Mouse (Mus musculus): ENCODE data around the gene Glrx3. TPM values are rescaled to one million over a fixed set of nuclear protein-coding genes. Genes with fewer than 3 reads are reported as not detected.

Glrx3 gene
- total and polyA plus RNA-seq, 3 experiments: 182 to 372 (median 279) TPM

DNA sequence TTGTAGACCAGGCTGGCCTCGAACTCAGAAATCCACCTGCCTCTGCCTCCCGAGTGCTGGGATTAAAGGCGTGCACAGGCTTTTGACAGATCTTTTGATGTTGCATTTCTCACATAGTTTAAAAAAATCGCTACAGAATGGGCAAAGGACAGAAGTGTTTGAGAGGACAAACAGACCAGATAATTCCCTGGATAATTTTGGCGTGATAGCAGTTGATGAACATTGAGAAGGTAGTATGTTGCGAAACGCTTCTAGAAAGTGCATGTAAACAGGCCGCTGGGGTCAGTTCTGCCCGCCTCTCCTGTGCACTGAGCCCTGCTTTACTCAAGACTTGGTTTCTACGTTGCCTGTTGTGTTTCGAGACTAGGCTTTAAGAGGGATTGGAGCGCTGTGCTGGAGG lies 7.9 kb downstream of the Glrx3 start:
- H3K27me3 ChIP-seq (replicated peaks): no peaks in the 10 kb centered on the region
- H3K79me2 ChIP-seq (replicated peaks; ENCODE audit: control insufficient read depth, extremely low read depth, insufficient read depth, poor library complexity, severe bottlenecking): peaks cover 81% of the 10 kb centered on the region
- H3K36me3 ChIP-seq (replicated peaks in 1 of 2; ENCODE audit: control insufficient read depth in 1 of 2, insufficient read depth in 1 of 2, low read length in 1 of 2): peaks cover 36 to 82% of the 10 kb centered on the region in 2 experiments
- H3K4me2 ChIP-seq (ENCODE audit: insufficient read depth, low read depth, poor library complexity, severe bottlenecking): no peak overlapping the region
- H3K4me1 ChIP-seq (ENCODE audit: control insufficient read depth in 1 of 2, insufficient read depth in 2 of 2): peaks cover 2 to 15% of the 10 kb centered on the region in 2 experiments; a peak in 3 of 4 replicates
- DNase-seq (ENCODE audit: extremely low read depth): no peak
- no peak overlapping the region for H3K27ac ChIP-seq (ENCODE audit: insufficient read depth, low read depth)
- no peak overlapping the region for H3K9ac ChIP-seq (ENCODE audit: insufficient read depth, low read depth)
- dilution Hi-C loops (cut with MboI; ENCODE audit: extremely low pct_ligation_motif_present, extremely low pct_unique_long_range_greater_than_20kb, low sequenced_read_pairs) (no loop called here), in situ Hi-C loops (cut with MboI; ENCODE audit: low pct_ligation_motif_present, low pct_unique_long_range_greater_than_20kb, low sequenced_read_pairs) (loop anchor here (25.0 kb wide), 1 partner anchor 558 kb away; the partner anchor contains the start of gene Mgmt)
- H3K4me3 ChIP-seq (replicated peaks in 1 of 3; ENCODE audit: low read depth in 2 of 3, low read length in 2 of 3, poor library complexity in 1 of 3): no peak overlapping the region
- TF ChIP-seq UBTF (IDR thresholded peaks at IDR 0.05; ENCODE audit: low read depth, low read length): no peak
- TF ChIP-seq MAZ (IDR thresholded peaks at IDR 0.05; ENCODE audit: low read depth, low read length): no peak
- TF ChIP-seq CHD1 (IDR thresholded peaks at IDR 0.05; ENCODE audit: low read depth, low read length): no peak
- TF ChIP-seq USF2 (conservative IDR thresholded peaks at IDR 0.05; ENCODE audit: low read depth, low read length): no peak
- no peak for TF ChIP-seq USF1 (IDR thresholded peaks at IDR 0.05; ENCODE audit: low read depth, low read length)
- TF ChIP-seq IRF4 (IDR thresholded peaks at IDR 0.05; ENCODE audit: low read depth, low read length): no peak
- no peak for TF ChIP-seq JUN (IDR thresholded peaks at IDR 0.05; ENCODE audit: insufficient read depth, low read depth, low read length)
- TF ChIP-seq SMC3 (IDR thresholded peaks at IDR 0.05; ENCODE audit: low read depth, low read length): no peak
- TF ChIP-seq MXI1 (IDR thresholded peaks at IDR 0.05; ENCODE audit: low read depth, low read length): no peak
- TF ChIP-seq EP300 (IDR thresholded peaks at IDR 0.05; ENCODE audit: low read length): no peak
- TF ChIP-seq MAFK (IDR thresholded peaks at IDR 0.05; ENCODE audit: insufficient replicate concordance, low read length): no peak
- TF ChIP-seq ZMIZ1 (IDR thresholded peaks at IDR 0.05; ENCODE audit: low read depth, low read length): no peak
- no peak for TF ChIP-seq SIN3A (IDR thresholded peaks at IDR 0.05; ENCODE audit: low read length)
- TF ChIP-seq POLR2AphosphoS2 (IDR thresholded peaks at IDR 0.05; ENCODE audit: low read depth, low read length): no peak
- TF ChIP-seq CTCF (conservative IDR thresholded peaks at IDR 0.05 in 1 of 2, IDR thresholded peaks at IDR 0.05 in 1 of 2; ENCODE audit: low read depth in 2 of 2, low read length in 2 of 2): no peak
- H3K9me3 ChIP-seq (replicated peaks; ENCODE audit: low read length): no peaks in the 10 kb centered on the region

DNA sequence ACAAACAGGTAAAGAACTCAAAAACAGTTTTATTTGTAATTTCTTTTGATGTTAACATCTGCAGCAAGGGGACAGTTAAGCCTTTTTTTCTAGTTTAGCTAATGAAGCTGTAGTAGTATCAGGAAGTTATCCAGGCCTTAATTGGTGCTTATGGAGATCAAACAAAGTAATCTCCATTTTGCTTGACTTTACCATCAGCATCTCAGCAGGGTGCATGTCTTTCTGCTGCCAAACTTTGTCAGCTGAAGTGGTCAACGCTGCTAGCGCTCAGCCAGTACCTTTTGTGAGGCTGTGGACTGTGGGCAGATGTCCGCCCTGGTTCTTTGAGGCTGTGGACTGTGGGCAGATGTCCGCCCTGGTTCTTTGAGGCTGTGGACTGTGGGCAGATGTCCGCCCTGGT lies 24.0 kb downstream of the Glrx3 start:
- Histone ChIP-seq H3K27me3 (replicated peaks) (no peaks in the 10 kb centered on the region), H3K4me2 (ENCODE audit: insufficient read depth, low read depth, poor library complexity, severe bottlenecking) (no peak overlapping the region), H3K79me2 (replicated peaks; ENCODE audit: control insufficient read depth, extremely low read depth, insufficient read depth, poor library complexity, severe bottlenecking) (no peaks in the 10 kb centered on the region; the same call in 1 of the 2 replicates), H3K36me3 (replicated peaks in 1 of 2; ENCODE audit: control insufficient read depth in 1 of 2, insufficient read depth in 1 of 2, low read length in 1 of 2) (peaks cover 67 to 94% of the 10 kb centered on the region in 2 experiments), H3K9ac (ENCODE audit: insufficient read depth, low read depth) (no peak overlapping the region), H3K9me3 (replicated peaks; ENCODE audit: low read length) (no peaks in the 10 kb centered on the region), H3K4me3 (replicated peaks in 1 of 3; ENCODE audit: low read depth in 2 of 3, low read length in 2 of 3, poor library complexity in 1 of 3) (no peak overlapping the region), H3K27ac (ENCODE audit: insufficient read depth, low read depth) (no peak overlapping the region), H3K4me1 (ENCODE audit: control insufficient read depth in 1 of 2, insufficient read depth in 2 of 2) (no peaks in the 10 kb centered on the region)
- in situ Hi-C loops (cut with MboI; ENCODE audit: low pct_ligation_motif_present, low pct_unique_long_range_greater_than_20kb, low sequenced_read_pairs): no loop called here
- TF ChIP-seq POLR2A (IDR thresholded peaks at IDR 0.05; ENCODE audit: low read depth, low read length) (no peak), TCF12 (IDR thresholded peaks at IDR 0.05; ENCODE audit: low read depth, low read length) (no peak), MXI1 (IDR thresholded peaks at IDR 0.05; ENCODE audit: low read depth, low read length) (no peak), IRF4 (IDR thresholded peaks at IDR 0.05; ENCODE audit: low read depth, low read length) (no peak), EP300 (IDR thresholded peaks at IDR 0.05; ENCODE audit: low read length) (no peak), ZNF384 (IDR thresholded peaks at IDR 0.05; ENCODE audit: low read depth, low read length) (no peak), JUND (conservative IDR thresholded peaks at IDR 0.05; ENCODE audit: low read depth, low read length) (no peak), SIN3A (IDR thresholded peaks at IDR 0.05; ENCODE audit: low read length) (no peak), GABPA (IDR thresholded peaks at IDR 0.05; ENCODE audit: insufficient replicate concordance, low read depth, low read length) (no peak), CHD1 (IDR thresholded peaks at IDR 0.05; ENCODE audit: low read depth, low read length) (no peak), BHLHE40 (IDR thresholded peaks at IDR 0.05; ENCODE audit: low read depth, low read length) (no peak), HCFC1 (IDR thresholded peaks at IDR 0.05; ENCODE audit: low read depth, low read length) (no peak)
- dilution Hi-C loops (cut with MboI; ENCODE audit: extremely low pct_ligation_motif_present, extremely low pct_unique_long_range_greater_than_20kb, low sequenced_read_pairs): no loop called here
- no peak for DNase-seq (ENCODE audit: extremely low read depth)

Measured in CH12.LX (cell line).